Mouse (Mus musculus) ES-Bruce4 (cell line): ENCODE measurements around the gene Slc25a19. TPM values are rescaled to one million over a fixed set of nuclear protein-coding genes. Genes with fewer than 3 reads are reported as not detected.

Experiments used
- H3K27ac ChIP-seq: 2 replicates; pipeline ENCODE4 v1.5.1; 2012; ENCODE audit warnings: low read length, inconsistent platforms; ENCODE audit not compliant: insufficient read depth
- H3K27me3 ChIP-seq: 2 replicates; pipeline ENCODE4 v1.6.1; 2012; ENCODE audit warnings: mild to moderate bottlenecking, low read length, inconsistent platforms; ENCODE audit not compliant: control insufficient read depth, poor library complexity, insufficient read depth, severe bottlenecking
- H3K36me3 ChIP-seq: 2 replicates; pipeline ENCODE4 v1.6.1; 2012; ENCODE audit warnings: inconsistent platforms, mild to moderate bottlenecking, low read length, moderate library complexity; ENCODE audit not compliant: control insufficient read depth, poor library complexity, insufficient read depth, severe bottlenecking
- H3K4me1 ChIP-seq: one replicate; pipeline ENCODE4 v1.8.1; 2011; ENCODE audit warnings: low read length; ENCODE audit not compliant: control insufficient read depth, insufficient read depth
- H3K4me3 ChIP-seq: 2 replicates; pipeline ENCODE4 v1.5.1; 2011; ENCODE audit warnings: low read depth, mild to moderate bottlenecking, low read length
- H3K9ac ChIP-seq: 2 replicates; pipeline ENCODE4 v1.6.1; 2012; ENCODE audit warnings: low read depth, mild to moderate bottlenecking, inconsistent platforms; ENCODE audit not compliant: poor library complexity, severe bottlenecking
- H3K9me3 ChIP-seq: replicated peaks from 2 replicates; pipeline ENCODE4 v1.6.1; 2012; ENCODE audit warnings: mild to moderate bottlenecking, low read length, inconsistent platforms; ENCODE audit not compliant: control insufficient read depth, poor library complexity, insufficient read depth, severe bottlenecking
- CTCF ChIP-seq: IDR thresholded peaks from one replicate; pipeline ENCODE4 v1.8.1; 2011; ENCODE audit warnings: low read depth, low read length
- EP300 ChIP-seq: IDR thresholded peaks from 2 replicates; pipeline ENCODE4 v1.6.1; 2011; ENCODE audit warnings: low read depth, low read length; ENCODE audit not compliant: insufficient read depth
- POLR2A ChIP-seq: IDR thresholded peaks from one replicate; pipeline ENCODE4 v1.8.1; 2011; ENCODE audit warnings: low read length; ENCODE audit not compliant: insufficient read depth
- polyA plus RNA-seq: library from polyadenylated mRNA; stranded (reverse); fragments of >200 nt; gene quantifications from 2 replicates; pipeline ENCODE4 v1.2.4, GENCODE M21; 2011; ENCODE audit warnings: low read depth; ENCODE audit not compliant: missing spikeins, insufficient read depth, insufficient read length

The Slc25a19 gene
- polyA plus RNA-seq, 1 experiment: 34.7 TPM

GRCm38 (mm10) chr11:115672226-115672987, 44.3 kb upstream of the Slc25a19 start:
- H3K9me3 ChIP-seq: no peaks in the 10 kb centered on the region
- no peak overlapping the region for H3K4me3 ChIP-seq
- no peak overlapping the region for H3K27ac ChIP-seq
- no peak for TF ChIP-seq EP300
- no peak for TF ChIP-seq CTCF
- no peak for TF ChIP-seq POLR2A
- no peaks in the 10 kb centered on the region; the same call in 1 of the 2 replicates for H3K36me3 ChIP-seq
- H3K27me3 ChIP-seq: no peaks in the 10 kb centered on the region
- peaks cover 6% of the 10 kb centered on the region for H3K4me1 ChIP-seq
- H3K9ac ChIP-seq: no peak overlapping the region

GRCm38 (mm10) chr11:115670451-115671050, 42.5 kb upstream of the Slc25a19 start:
- no peak overlapping the region for H3K27ac ChIP-seq
- H3K4me3 ChIP-seq: no peak overlapping the region
- no peaks in the 10 kb centered on the region for H3K36me3 ChIP-seq
- H3K27me3 ChIP-seq: no peaks in the 10 kb centered on the region
- no peak overlapping the region for H3K9ac ChIP-seq
- H3K4me1 ChIP-seq: peaks cover 6% of the 10 kb centered on the region
- no peaks in the 10 kb centered on the region for H3K9me3 ChIP-seq
- no peak for TF ChIP-seq POLR2A
- TF ChIP-seq EP300: no peak
- no peak for TF ChIP-seq CTCF

- Histone ChIP-seq H3K4me3 (no peak overlapping the region), H3K27ac (no peak overlapping the region), H3K27me3 (no peaks in the 10 kb centered on the region), H3K9ac (no peak overlapping the region), H3K4me1 (no peaks in the 10 kb centered on the region), H3K36me3 (no peaks in the 10 kb centered on the region), H3K9me3 (no peaks in the 10 kb centered on the region)
- TF ChIP-seq CTCF: no peak
- TF ChIP-seq EP300: no peak
- no peak for TF ChIP-seq POLR2A
These were observed 35.7 kb upstream of the Slc25a19 start for GRCm38 (mm10) chr11:115663676-115664335.

GRCm38 (mm10) chr11:115660376-115660775, 32.3 kb upstream of the Slc25a19 start:
- Histone ChIP-seq H3K4me1 (no peaks in the 10 kb centered on the region), H3K9ac (no peak overlapping the region), H3K36me3 (no peaks in the 10 kb centered on the region), H3K27me3 (no peaks in the 10 kb centered on the region), H3K27ac (no peak overlapping the region), H3K4me3 (no peak overlapping the region), H3K9me3 (no peaks in the 10 kb centered on the region)
- no peak for TF ChIP-seq POLR2A
- TF ChIP-seq CTCF: no peak
- no peak for TF ChIP-seq EP300

GRCm38 (mm10) chr11:115658521-115658920, 30.4 kb upstream of the Slc25a19 start:
- Histone ChIP-seq H3K4me1 (no peaks in the 10 kb centered on the region), H3K36me3 (peaks cover 3% of the 10 kb centered on the region; the same call in 1 of the 2 replicates), H3K27me3 (no peaks in the 10 kb centered on the region), H3K9ac (no peak overlapping the region), H3K27ac (no peak overlapping the region), H3K4me3 (no peak overlapping the region), H3K9me3 (no peaks in the 10 kb centered on the region)
- TF ChIP-seq EP300 (no peak), POLR2A (no peak), CTCF (no peak)
